Mouse (Mus musculus) lung, postnatal 10 days (tissue): ENCODE measurements around the gene Tbc1d2b.
A peak's percentile ranks its signal among the peaks of the same experiment; 100 is the strongest.

Source experiments
- DNase-seq: peaks from one replicate; pipeline ENCODE4 v3.0.0; 2021

The Tbc1d2b gene

GRCm38 (mm10) chr9:90164670-90165453, 105.7 kb downstream of the Tbc1d2b start:
- no peak for DNase-seq

GRCm38 (mm10) chr9:90163749-90164095, 106.9 kb downstream of the Tbc1d2b start:
- DNase-seq = peak; percentile 74

GRCm38 (mm10) chr9:90162926-90163748, 107.5 kb downstream of the Tbc1d2b start, which contains the start of gene Adamts7:
TSS of gene Adamts7 (plus strand) at chr9:90163069.
- DNase-seq = peak; percentile 80

- peak; percentile 86 for DNase-seq
Measured at GRCm38 (mm10) chr9:90162243-90162925, 108.2 kb downstream of the Tbc1d2b start.
